Mouse (Mus musculus) forebrain, embryonic 11.5 days (tissue): Measurements from ENCODE around the gene Bmp2k. TPM values are rescaled to one million over a fixed set of nuclear protein-coding genes. Genes with fewer than 3 reads are reported as not detected.
A peak's percentile ranks its signal among the peaks of the same experiment; 100 is the strongest.

Source experiments
- ATAC-seq: fragments of 200-750 bp; cut with Nextera tagmentation; replicated peaks from 2 replicates; pipeline ENCODE4 v1.8.0; 2017; ENCODE audit warnings: moderate TSS enrichment; ENCODE audit not compliant: low FRiP score
- DNase-seq: peaks from one replicate; pipeline ENCODE4 v3.0.0-alpha.2; 2017; ENCODE audit warnings: low spot score
- H3K27ac ChIP-seq: fragments of 300-500 bp; sonication (generic); 2 replicates; pipeline ENCODE4 v1.5.1; 2014; ENCODE audit warnings: low read depth, low read length
- H3K27me3 ChIP-seq: fragments of 300-500 bp; sonication (generic); 2 replicates; pipeline ENCODE4 v1.6.1; 2014; ENCODE audit warnings: mild to moderate bottlenecking, low read length, mixed read lengths; ENCODE audit not compliant: control insufficient read depth, insufficient read depth
- H3K36me3 ChIP-seq: fragments of 300-500 bp; sonication (generic); 2 replicates; pipeline ENCODE4 v1.6.1; 2014; ENCODE audit warnings: mild to moderate bottlenecking, low read length, moderate library complexity, mixed read lengths; ENCODE audit not compliant: control insufficient read depth, insufficient read depth
- H3K4me1 ChIP-seq: fragments of 300-500 bp; sonication (generic); replicated peaks from 2 replicates; pipeline ENCODE4 v1.6.1; 2014; ENCODE audit warnings: low read length, mixed read lengths; ENCODE audit not compliant: control insufficient read depth, insufficient read depth
- H3K4me2 ChIP-seq: fragments of 300-500 bp; sonication (generic); 2 replicates; pipeline ENCODE4 v1.6.1; 2014; ENCODE audit warnings: low read depth, mild to moderate bottlenecking, low read length, moderate library complexity, mixed read lengths; ENCODE audit not compliant: severe bottlenecking
- H3K4me3 ChIP-seq: fragments of 300-500 bp; sonication (generic); 2 replicates; pipeline ENCODE4 v1.5.1; 2014; ENCODE audit warnings: low read depth, low read length
- H3K9ac ChIP-seq: fragments of 300-500 bp; sonication (generic); 2 replicates; pipeline ENCODE4 v1.6.1; 2014; ENCODE audit warnings: low read length
- H3K9me3 ChIP-seq: fragments of 300-500 bp; sonication (generic); 2 replicates; pipeline ENCODE4 v1.6.1; 2016; ENCODE audit warnings: low read length, mixed read lengths; ENCODE audit not compliant: control insufficient read depth
- WGBS: fragments of 180-500 bp; shearing (Covaris S2); extraction: QIAGEN DNeasy Blood & Tissue Kit; methylation state at CpG from one replicate; pipeline ENCODE4 v1.1.7; 2014; 5-methylcytosine and 5-hydroxymethylcytosine counted together
- polyA plus RNA-seq: library from polyadenylated mRNA; unstranded; fragments of >200 nt; fragmentation: Nextera tagmentation; extraction: Ambion mirVana; gene quantifications from 2 replicates; pipeline ENCODE4 v1.2.1, GENCODE M21; 2014

Gene Bmp2k
- polyA plus RNA-seq, 1 experiment from 2014 or later, result 10.2 TPM

- Histone ChIP-seq H3K4me2 (no peak overlapping the region), H3K9me3 (no peaks in the 10 kb centered on the region), H3K27ac (no peak overlapping the region), H3K9ac (no peak overlapping the region), H3K36me3 (no peaks in the 10 kb centered on the region; the same call in 1 of the 2 replicates), H3K27me3 (no peaks in the 10 kb centered on the region), H3K4me1 (no peaks in the 10 kb centered on the region), H3K4me3 (no peak overlapping the region)
- 75% methylated on average over 12 of the region's 13 CpGs for WGBS
- DNase-seq (no peak), ATAC-seq (no peak)
These were observed 97.8 kb downstream of the Bmp2k start for GRCm38 (mm10) chr5:97095335-97095734.

- H3K27ac ChIP-seq, result no peak overlapping the region
- H3K4me1 ChIP-seq, result no peaks in the 10 kb centered on the region
- H3K9ac ChIP-seq, result no peak overlapping the region
- H3K36me3 ChIP-seq, result no peaks in the 10 kb centered on the region; the same call in 1 of the 2 replicates
- no peaks in the 10 kb centered on the region for H3K9me3 ChIP-seq
- ATAC-seq (no peak; the same call in 1 of the 2 replicates), DNase-seq (no peak)
- H3K27me3 ChIP-seq, result no peaks in the 10 kb centered on the region
- H3K4me2 ChIP-seq, result no peak overlapping the region
- no peak overlapping the region for H3K4me3 ChIP-seq
- WGBS, result 69% methylated on average over 9 of the region's 9 CpGs
These were observed 100.1 kb downstream of the Bmp2k start for GRCm38 (mm10) chr5:97097631-97098041.

GRCm38 (mm10) chr5:97099954-97100353 is 102.5 kb downstream of the Bmp2k start:
- no peak overlapping the region for H3K9ac ChIP-seq
- no peak for ATAC-seq
- no peaks in the 10 kb centered on the region for H3K9me3 ChIP-seq
- WGBS, result 93% methylated on average over 8 of the region's 8 CpGs
- DNase-seq, result no peak
- H3K36me3 ChIP-seq, result no peaks in the 10 kb centered on the region
- no peak overlapping the region for H3K4me2 ChIP-seq
- H3K4me3 ChIP-seq, result no peak overlapping the region
- H3K27me3 ChIP-seq, result no peaks in the 10 kb centered on the region
- no peaks in the 10 kb centered on the region for H3K4me1 ChIP-seq
- H3K27ac ChIP-seq, result no peak overlapping the region

GRCm38 (mm10) chr5:97108333-97108732 is 110.8 kb downstream of the Bmp2k start:
- H3K4me3 ChIP-seq, result no peak overlapping the region
- ATAC-seq, result no peak
- no peak overlapping the region for H3K9ac ChIP-seq
- no peaks in the 10 kb centered on the region for H3K9me3 ChIP-seq
- WGBS, result 90% methylated on average over 5 of the region's 5 CpGs
- DNase-seq, result no peak
- H3K4me2 ChIP-seq, result no peak overlapping the region
- 0 out of 2 replicates have a peak, but pooled peaks cover 2% of the 10 kb centered on the region for H3K4me1 ChIP-seq
- H3K27ac ChIP-seq, result no peak overlapping the region
- H3K36me3 ChIP-seq, result no peaks in the 10 kb centered on the region
- no peaks in the 10 kb centered on the region for H3K27me3 ChIP-seq

GRCm38 (mm10) chr5:97110133-97110532 is 112.6 kb downstream of the Bmp2k start:
- Histone ChIP-seq H3K9me3 (no peaks in the 10 kb centered on the region), H3K27ac (no peak overlapping the region), H3K4me3 (peak overlapping the region; percentile 64; the same call in 1 of the 2 replicates), H3K4me1 (0 out of 2 replicates have a peak, but pooled peaks cover 2% of the 10 kb centered on the region), H3K9ac (no peak overlapping the region), H3K4me2 (peak overlapping the region; percentile 69; the same call in 1 of the 2 replicates), H3K36me3 (no peaks in the 10 kb centered on the region), H3K27me3 (no peaks in the 10 kb centered on the region)
- 32% methylated on average over 2 of the region's 2 CpGs for WGBS
- no peak for ATAC-seq
- DNase-seq, result no peak

GRCm38 (mm10) chr5:97110697-97111096 is 113.2 kb downstream of the Bmp2k start:
- 0 out of 2 replicates have a peak, but pooled peaks cover 2% of the 10 kb centered on the region for H3K4me1 ChIP-seq
- H3K9me3 ChIP-seq, result no peaks in the 10 kb centered on the region
- H3K27ac ChIP-seq, result no peak overlapping the region
- peak overlapping the region; percentile 69 for H3K4me2 ChIP-seq
- DNase-seq, result no peak
- ATAC-seq, result no peak
- H3K4me3 ChIP-seq, result peak overlapping the region; percentile 64
- no peaks in the 10 kb centered on the region for H3K27me3 ChIP-seq
- WGBS, result 21% methylated on average over 5 of the region's 5 CpGs
- H3K9ac ChIP-seq, result peak overlapping the region; percentile 67
- no peaks in the 10 kb centered on the region for H3K36me3 ChIP-seq

- Histone ChIP-seq H3K4me2 (peak within 1 kb of the TSS; percentile 69), H3K4me3 (peak within 1 kb of the TSS; percentile 64), H3K27me3 (no peaks in the 10 kb centered on the region), H3K4me1 (0 out of 2 replicates have a peak, but pooled peaks cover 2% of the 10 kb centered on the region), H3K27ac (no peak within 1 kb of the TSS), H3K9me3 (no peaks in the 10 kb centered on the region), H3K9ac (peak within 1 kb of the TSS; percentile 67), H3K36me3 (no peaks in the 10 kb centered on the region)
- DNase-seq, result peak; percentile 98
- peak; percentile 99 for ATAC-seq
- under 1% methylated on average over 61 of the region's 62 CpGs for WGBS
These were observed 113.9 kb downstream of the Bmp2k start, which contains the start of gene Paqr3 for GRCm38 (mm10) chr5:97111207-97111910. TSS of gene Paqr3 (minus strand) at chr5:97111596.

GRCm38 (mm10) chr5:97124977-97125376 is 127.5 kb downstream of the Bmp2k start:
- DNase-seq (no peak), ATAC-seq (no peak)
- Histone ChIP-seq H3K27me3 (no peaks in the 10 kb centered on the region), H3K4me1 (no peaks in the 10 kb centered on the region), H3K36me3 (no peaks in the 10 kb centered on the region), H3K4me3 (no peak overlapping the region), H3K27ac (no peak overlapping the region), H3K4me2 (no peak overlapping the region), H3K9me3 (no peaks in the 10 kb centered on the region), H3K9ac (no peak overlapping the region)
- WGBS, result 89% methylated on average over 12 of the region's 12 CpGs
